Mouse (Mus musculus): Measurements from ENCODE around the gene Zbtb43. TPM values are rescaled to one million over a fixed set of nuclear protein-coding genes. Genes with fewer than 3 reads are reported as not detected.

The Zbtb43 gene
- polyA plus RNA-seq, 1 experiment, result 22.9 TPM

DNA sequence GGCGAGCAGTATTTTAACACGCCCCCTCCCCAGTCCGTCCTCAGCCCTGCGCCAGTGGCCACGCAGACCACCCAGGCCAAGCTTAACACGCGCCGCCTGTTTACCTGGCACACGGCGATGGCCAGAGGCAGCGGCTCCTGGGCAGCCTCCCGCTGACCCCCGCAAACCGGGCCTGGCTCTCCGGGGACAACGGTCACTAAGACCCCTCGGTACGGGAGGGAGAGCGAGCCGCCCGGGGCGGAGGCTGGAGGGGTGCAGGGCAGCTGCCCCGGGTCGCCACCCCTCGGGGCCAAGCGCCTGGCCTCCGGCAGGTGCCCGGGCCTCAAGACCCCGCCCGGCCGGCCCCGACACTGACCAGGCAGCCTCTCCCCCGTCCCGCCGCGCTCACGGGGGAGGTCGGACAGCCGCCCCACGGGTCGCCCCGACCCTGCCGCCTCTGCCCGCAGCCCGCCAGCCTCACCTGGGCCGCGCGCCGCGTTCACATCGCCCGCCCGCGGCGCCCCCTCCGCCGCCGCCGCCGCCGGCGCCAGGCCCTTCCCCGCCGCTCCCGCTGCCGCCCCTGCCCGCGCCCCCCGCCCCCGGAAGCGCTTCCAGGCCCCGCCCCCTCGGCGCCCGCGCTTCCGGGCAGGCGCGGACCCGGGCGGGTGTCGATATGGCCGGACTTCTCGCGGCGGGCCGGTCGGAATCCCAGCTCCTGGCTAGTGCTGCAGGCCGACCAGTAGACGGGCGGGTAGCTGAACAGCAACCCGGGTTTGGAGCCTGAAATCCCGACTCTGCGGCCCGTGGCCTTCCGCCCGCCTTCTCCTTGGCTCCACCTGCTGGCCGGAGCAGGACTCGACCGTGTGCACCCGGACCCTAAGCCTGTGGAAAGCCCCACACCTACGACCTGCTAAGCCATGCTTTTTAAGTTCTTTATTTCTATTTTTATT lies 37.3 kb downstream of the Zbtb43 start, which contains the start of gene Zbtb34:
Gene Zbtb34 (minus strand): TSS at position 554 of the 929 bp plus-strand sequence.
- peak in 1 of 2 experiments; percentile 56 for DNase-seq (ENCODE audit: extremely low spot score in 1 of 2, low spot score in 1 of 2)

DNA sequence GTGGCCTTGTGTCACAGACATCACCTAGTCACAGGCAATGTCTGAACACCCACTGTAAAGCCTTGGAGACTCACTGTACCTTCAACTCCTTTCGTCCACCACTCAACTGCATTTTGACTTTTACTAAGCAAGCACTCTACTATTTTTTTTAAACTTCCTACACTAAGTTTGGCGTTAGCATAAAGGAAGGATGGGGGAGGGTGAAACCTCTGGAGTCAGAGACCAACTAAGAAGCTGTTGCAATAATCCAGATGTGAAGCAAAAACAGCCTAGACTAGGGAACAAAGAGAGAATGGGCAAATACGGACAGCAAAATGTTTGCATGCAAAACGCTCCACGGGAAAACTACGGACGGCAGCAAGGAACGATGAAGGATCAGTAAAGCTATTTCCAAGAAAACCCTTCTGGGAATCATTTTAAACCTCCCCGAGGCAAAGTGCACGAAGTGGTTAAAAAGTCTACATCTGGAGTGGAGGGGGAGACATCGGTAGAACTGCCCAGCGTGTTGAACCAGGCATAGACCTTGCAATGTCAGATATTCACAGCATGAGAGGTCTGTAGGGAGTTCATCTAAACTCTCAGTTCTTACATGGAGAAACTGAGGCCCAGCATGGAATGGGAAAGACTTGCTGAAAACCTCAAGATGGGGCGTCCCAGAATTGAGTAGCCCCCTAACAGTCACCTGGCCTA lies 38.1 kb downstream of the Zbtb43 start:
- no peak for DNase-seq (ENCODE audit: extremely low spot score in 1 of 2, low spot score in 1 of 2)

DNA sequence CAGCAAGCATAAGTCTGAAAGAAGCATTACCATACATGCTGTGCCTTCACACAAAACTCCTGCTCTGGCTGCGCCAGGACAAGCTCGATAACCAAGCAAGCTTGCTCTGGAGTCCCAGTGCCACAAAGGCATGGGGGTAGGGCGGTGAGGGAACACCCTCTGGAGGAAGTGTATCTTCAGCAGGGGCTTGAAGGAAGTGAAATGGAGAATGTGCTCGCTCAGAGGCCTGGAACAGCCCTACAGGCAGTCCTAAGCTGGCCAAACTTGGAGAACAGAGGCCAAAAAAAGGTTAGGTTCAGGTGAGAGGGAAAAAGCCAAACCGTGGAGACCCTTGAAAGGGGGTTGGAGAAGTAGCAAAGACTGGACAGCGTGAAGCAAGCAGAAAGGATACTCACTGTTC lies 39.0 kb downstream of the Zbtb43 start:
- DNase-seq (ENCODE audit: extremely low spot score in 1 of 2, low spot score in 1 of 2), result no peak

DNA sequence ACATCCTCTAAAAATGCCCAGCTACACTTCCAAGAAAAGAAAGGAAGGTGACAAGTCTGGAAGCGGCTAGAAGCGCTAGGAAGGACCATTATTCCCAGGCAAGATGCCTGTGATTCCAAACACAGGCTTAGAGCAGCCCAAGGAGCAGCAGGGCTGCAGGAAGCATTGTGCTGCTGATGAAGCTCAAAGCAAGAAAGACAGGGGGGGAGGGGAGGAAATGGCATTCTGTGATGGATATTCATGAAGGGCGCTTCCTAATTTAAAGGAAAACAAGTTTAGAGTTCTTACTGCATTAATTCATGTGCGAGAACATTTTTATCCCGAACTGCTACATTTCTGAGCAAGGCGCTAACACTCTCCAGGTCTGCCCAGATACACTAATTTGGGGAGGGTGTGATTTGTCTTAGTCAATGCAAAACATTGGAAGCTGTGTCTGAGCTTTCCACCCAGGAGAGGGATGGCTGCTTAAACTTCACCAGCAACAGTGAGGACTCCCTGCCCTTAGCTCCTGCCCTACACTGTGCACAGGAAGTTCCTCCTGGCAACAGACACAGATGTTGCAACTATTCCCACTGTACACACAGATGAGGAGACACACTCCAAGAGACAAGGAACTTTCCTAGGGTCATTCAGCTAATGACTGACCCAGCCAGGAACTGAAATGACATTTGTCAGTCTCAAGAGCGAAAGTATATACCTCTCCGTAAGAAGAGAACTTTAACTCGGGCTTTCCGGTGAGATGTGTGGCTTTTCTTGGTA lies 41.5 kb downstream of the Zbtb43 start:
- no peak for DNase-seq (ENCODE audit: extremely low spot score in 1 of 2, low spot score in 1 of 2)

DNA sequence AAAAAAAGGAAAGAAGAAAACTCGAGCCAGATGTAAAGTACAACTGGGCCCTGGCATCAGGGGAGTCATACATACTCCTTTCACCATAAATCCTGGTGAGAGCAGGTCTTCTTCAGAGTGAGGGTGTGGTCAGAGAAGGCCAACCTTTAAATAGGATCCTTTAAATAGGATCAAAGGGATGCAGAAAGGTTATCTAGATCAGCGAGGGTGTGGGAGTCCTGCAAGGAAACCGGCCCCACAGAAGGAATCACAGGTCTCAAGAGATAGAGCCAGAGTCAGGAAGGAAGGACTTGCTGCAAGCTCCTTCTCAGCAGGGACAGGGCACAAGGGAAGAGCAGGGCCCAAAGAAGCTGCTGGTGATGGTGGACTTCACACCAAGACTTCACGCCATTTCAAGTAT lies 50.9 kb downstream of the Zbtb43 start:
- no peak for DNase-seq (ENCODE audit: extremely low spot score in 1 of 2, low spot score in 1 of 2)

DNA sequence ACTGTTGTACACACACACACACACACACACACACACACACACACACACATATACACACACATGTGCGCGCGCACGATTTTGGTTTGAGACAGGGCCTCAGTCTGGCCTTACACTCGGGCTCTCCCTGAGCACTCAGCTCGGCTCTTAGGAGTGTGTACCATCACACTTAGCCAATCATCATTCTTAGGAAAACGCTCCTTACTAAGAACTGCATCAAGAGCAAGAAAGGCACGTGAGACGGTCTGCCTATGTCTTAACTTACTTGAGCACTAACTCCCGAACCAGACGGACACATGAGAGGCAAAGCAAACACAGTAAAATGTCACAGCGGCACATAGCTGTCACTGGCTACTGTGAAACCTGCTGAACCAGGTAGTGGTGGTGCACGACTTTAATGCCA lies 54.3 kb downstream of the Zbtb43 start:
- DNase-seq (ENCODE audit: extremely low spot score in 1 of 2, low spot score in 1 of 2), result no peak

DNA sequence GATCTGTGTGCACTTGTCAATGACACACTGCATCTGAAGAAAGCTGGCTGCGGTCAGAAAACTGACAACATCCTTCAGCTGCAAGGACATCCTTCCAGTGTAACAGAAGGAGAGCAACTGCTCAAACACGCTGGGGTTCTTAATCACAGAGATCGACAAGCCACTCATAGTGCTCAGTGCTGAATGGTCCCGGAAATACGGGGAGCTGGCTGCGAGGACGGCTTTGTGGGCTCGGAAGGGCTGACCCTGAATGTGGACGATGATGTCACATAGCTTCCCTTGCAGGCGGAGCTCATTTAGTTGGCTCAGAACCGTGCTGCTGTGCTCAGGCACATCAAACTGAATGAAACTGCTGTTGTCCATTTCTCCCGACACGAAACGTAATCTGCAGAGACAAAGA lies 56.2 kb downstream of the Zbtb43 start:
- DNase-seq (ENCODE audit: extremely low spot score in 1 of 2, low spot score in 1 of 2), result no peak

DNA sequence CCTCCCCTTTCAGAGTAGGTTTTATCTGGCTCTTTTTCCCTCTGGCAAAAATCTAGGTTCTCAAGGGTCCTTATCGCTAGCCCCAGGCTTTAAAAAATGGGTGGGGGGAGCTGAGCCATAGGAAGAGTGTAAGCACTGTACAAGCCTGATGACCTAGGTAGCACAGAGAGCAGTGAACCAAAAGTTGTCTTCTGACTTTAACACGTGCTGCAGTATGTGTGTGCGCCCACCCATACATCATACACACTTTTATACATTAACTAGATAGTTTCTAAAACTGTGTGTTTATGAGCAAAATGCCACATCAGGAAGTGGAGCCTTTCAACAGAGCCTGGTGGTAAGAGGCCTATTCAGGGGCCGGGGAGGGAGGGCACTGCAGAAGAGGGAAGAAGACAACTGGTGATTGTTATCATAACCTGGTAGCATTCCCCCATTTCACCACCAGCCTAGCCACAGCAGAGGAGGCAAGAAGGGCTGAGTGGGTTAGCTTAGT lies 64.8 kb downstream of the Zbtb43 start:
- no peak for DNase-seq (ENCODE audit: extremely low spot score in 1 of 2, low spot score in 1 of 2)

DNA sequence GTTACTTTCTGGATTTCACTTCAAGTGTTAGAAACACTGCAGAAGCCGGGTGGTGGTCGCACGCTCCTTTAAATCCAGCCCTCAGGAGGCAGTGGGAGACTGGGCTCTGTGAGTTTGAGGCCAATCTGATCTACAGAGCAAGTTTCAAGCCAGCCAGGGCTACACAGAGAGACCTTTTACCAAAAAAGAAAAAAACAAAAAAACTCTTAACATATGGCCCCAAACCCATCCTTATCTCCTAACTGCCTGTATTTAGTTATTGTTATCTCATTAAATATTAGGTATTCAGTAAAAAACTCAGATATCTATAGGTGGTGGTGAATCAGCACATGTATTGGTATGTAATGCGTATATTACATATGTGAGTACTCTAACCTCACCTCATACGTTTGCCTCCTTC lies 65.7 kb downstream of the Zbtb43 start:
- no peak for DNase-seq (ENCODE audit: extremely low spot score in 1 of 2, low spot score in 1 of 2)

DNA sequence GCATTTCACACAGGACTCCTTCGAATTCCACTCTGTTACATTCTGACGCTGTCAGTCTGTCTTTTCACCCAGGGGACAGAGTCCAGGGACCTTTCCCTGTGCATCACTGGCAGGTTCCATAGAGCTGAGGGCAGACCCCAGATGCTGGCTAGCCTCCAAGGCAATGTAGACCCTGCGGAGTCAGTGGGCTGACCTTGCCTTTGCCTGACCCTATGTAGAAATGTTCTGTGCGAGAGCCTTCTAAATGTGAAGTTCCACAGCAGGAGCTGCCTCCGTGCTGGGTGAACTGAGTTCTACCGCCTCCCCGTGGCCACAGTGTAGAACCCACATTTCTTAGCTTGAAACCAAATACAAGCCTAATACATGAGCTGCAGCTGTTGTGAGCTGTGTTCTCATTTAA lies 66.1 kb downstream of the Zbtb43 start:
- DNase-seq (ENCODE audit: extremely low spot score in 1 of 2, low spot score in 1 of 2), result peak in 1 of 2 experiments; percentile 86

DNA sequence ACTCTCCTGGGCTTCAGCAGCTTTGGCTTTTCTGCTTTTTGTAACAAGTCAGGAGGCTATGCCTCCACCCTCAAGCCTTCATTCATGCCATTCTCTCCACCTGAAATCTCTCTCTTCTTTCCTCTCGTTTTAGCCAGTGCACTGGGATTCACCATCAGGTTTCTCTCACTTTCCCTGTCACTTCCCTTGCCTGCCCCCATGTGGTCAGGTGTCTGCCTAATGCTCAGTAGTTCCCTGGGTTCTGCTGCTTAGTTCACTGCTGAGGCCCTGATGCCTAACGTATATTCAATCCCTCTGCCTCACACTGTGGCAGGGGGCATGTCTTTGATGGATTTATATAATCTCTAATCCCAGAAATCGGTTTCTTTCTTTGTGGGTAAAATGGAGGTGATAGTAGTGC lies 67.1 kb downstream of the Zbtb43 start:
- DNase-seq (ENCODE audit: extremely low spot score in 1 of 2, low spot score in 1 of 2), result peak in 1 of 2 experiments; percentile 54

DNA sequence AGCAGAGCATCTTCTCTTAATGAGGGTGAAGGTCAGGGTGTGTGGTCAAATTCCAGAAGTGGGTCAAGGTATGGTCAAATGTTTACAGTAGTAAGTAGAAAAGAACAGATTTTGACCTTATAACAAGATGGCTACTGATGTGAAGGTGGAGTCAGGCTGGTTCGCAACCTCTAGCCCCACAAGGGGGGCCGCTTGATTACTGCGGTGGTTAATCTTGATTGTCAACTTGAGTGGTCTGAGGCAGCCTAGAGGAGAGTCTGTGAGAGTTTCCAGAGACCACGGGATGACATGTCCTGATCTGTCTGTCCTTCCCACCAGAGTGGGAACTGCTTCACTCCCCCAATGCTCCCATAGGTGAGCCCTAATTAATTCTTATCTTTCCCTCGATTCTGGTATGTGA lies 67.8 kb downstream of the Zbtb43 start:
- no peak for DNase-seq (ENCODE audit: extremely low spot score in 1 of 2, low spot score in 1 of 2)

Other genes starting within 250 kb of the Zbtb43 start
- 55.7 and 63.9 TPM in 2 replicates for gene Ralgps1, start 97.1 kb downstream of the Zbtb43 start, polyA plus RNA-seq (2012; rRNA removed)
- gene Zbtb34, start 37.2 kb downstream of the Zbtb43 start, polyA plus RNA-seq (2012; rRNA removed), result 16.0 and 17.5 TPM in 2 replicates
- gene Lmx1b, start 172.0 kb upstream of the Zbtb43 start, polyA plus RNA-seq (2012; rRNA removed), result 0.36 and 0.38 TPM in 2 replicates

All from frontal cortex, adult 2 months (tissue).